Mouse (Mus musculus): ENCODE measurements around the gene Bclaf3.
A peak's percentile ranks its signal among the peaks of the same experiment; 100 is the strongest.

Bclaf3 gene

GRCm38 (mm10) chrX:159626208-159626906, 99.9 kb downstream of the Bclaf3 start:
- peak; percentile 67; the same call in 1 of the 2 replicates for ATAC-seq (ENCODE audit: insufficient number of reproducible peaks, low FRiP score, low TSS enrichment)

- peak; percentile 51 for ATAC-seq (ENCODE audit: insufficient number of reproducible peaks, low FRiP score, low TSS enrichment)
Observed at GRCm38 (mm10) chrX:159626907-159627587, 100.6 kb downstream of the Bclaf3 start, which contains the start of gene Sh3kbp1. Sh3kbp1 (plus strand) TSS chrX:159627272.

GRCm38 (mm10) chrX:159627588-159628566, 101.4 kb downstream of the Bclaf3 start:
- 0 out of 2 replicates have a peak, but pooled peaks have one; percentile 24 for ATAC-seq (ENCODE audit: insufficient number of reproducible peaks, low FRiP score, low TSS enrichment)

DNA sequence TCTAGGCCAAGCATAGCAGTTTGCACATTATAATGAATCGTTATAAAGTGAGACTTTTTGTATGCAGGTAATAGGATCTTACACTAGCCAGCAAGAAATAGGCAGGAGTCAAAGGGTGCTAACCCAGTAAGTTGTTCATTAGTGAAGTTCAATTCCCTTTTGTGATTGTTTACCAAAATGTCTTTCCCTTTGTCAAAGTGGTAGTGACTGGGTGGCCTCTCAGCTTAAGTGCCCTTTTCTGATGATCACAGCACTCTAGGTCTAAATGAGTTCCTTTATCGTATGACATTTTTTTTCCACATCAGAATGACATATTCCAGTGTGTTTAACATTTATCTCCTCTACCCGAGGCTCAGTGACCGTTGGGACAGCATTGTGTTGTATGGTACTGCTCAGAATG, 102.1 kb downstream of the Bclaf3 start:
- ATAC-seq (ENCODE audit: insufficient number of reproducible peaks, low FRiP score, low TSS enrichment), result no peak

DNA sequence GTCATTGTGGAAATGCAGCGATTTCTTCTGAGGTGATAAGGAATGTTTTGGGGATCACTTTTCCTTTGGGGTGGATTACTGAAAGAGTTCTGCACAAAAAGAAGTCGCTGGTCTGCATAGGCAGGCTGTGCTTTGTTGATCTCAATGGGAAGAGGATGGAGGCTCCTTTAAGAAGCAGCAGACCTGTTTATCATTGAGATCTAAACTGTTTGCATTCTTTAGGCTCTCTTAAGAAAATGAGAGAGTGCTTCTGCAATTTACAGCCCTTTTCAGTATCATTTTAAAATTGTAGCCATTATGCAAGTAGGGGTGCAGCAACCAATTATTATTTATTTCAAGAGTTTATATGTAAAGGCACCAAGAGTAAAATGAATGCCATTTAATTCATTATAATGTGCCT, 102.7 kb downstream of the Bclaf3 start:
- no peak for ATAC-seq (ENCODE audit: insufficient number of reproducible peaks, low FRiP score, low TSS enrichment)

DNA sequence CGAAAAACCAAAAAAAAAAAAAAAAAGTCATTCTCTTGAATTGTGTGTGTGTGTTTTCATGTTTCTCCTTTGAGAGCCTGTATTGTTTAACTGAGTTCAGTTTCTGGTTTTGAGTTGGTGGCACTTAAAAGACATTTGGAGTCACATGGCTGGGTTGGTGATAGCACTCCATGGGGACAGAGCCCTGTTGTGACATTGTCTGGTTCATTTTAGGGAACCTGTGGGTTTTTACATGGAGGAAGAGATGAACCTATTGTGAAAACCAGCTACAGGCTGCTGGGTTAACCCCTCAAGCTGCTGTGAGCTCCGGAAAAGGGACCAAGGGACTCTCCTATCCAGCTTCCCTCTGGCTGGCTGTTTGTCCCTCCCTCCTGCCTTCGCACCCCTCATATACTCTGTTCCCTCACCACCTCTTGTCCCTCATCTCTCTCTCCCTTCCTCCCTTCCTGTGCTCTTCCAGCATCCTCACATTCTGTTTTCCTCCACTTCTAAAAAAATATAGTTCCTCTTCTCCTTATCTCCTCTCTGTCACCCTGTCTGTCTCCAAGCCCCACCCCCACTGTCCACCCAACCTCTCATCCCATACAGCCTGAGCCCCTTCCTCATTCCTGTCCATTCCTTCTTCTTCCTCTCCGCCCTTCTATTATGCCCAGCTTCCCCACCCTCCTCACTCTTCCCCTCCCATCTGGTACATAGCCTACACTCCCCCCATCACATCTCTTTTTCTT, 112.2 kb downstream of the Bclaf3 start:
- no peak for ATAC-seq (ENCODE audit: insufficient number of reproducible peaks, low FRiP score, low TSS enrichment)

DNA sequence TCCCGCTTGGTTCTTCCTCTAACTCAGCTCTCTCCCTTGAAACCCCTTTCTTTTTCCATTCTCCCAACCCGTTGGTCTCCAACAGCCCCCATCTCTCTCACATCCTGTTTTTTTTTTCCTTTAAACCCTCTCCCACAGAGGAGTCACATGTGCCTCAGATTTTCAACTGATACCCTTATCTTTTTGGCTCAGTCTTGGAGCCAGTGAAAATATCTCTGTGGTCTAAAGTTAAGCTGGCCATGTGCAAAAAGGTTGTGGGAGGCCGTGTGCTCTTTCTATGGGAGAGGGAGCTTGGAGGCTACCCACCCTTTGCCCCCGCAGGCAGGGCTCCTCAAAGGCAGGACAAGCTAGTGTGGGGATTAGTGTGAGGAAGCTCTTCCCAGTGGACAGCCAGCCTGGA, 113.5 kb downstream of the Bclaf3 start:
- no peak for ATAC-seq (ENCODE audit: insufficient number of reproducible peaks, low FRiP score, low TSS enrichment)

Data from cerebellum, adult (tissue).